Mouse (Mus musculus): ENCODE results near the gene Smagp.

DNA sequence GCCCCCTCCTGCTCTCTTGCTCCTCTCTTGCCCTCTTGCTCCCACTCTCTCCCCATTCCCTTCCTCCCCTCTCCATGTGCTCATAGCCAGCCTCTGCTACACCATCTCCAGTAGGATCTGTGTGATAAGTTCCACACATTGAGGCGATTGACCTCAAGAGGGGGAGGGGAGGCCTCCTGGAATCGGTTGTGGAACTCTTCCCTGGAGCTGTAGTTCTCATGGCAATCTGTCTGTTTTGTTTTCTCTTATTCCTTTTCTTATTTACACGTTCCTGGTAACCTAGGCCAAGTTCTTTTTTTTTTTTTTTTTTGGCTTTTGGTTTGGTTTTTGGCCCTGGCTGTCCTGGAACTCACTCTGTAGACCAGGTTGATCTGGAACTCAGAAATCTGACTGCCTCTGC, 35.1 kb downstream of the Smagp start:
- TF ChIP-seq CTCF (IDR thresholded peaks at IDR 0.05; ENCODE audit: extremely low read depth, insufficient read length, insufficient replicate concordance, low read depth, low read length) (no peak), POLR2A (IDR thresholded peaks at IDR 0.05; ENCODE audit: low read depth, low read length) (no peak)

Data from small intestine, adult 2 months (tissue).